Mouse (Mus musculus): ENCODE measurements around the gene Coq2.

Coq2 gene
- long read RNA-seq, experiment 1, transcript Coq2-201 (7 exons, 1,743 nt) = major isoform, 73 of 107 reads
- long read RNA-seq, experiment 1, partial matches to known transcripts = 5 of 107 reads
- long read RNA-seq, experiment 1, other reads (novel, unspliced or antisense) = 29 of 107 reads
- long read RNA-seq, experiment 2, transcript Coq2-201 (7 exons, 1,743 nt) = major isoform, 92 of 117 reads
- long read RNA-seq, experiment 2, partial matches to known transcripts = 2 of 117 reads
- long read RNA-seq, experiment 2, other reads (novel, unspliced or antisense) = 23 of 117 reads

DNA sequence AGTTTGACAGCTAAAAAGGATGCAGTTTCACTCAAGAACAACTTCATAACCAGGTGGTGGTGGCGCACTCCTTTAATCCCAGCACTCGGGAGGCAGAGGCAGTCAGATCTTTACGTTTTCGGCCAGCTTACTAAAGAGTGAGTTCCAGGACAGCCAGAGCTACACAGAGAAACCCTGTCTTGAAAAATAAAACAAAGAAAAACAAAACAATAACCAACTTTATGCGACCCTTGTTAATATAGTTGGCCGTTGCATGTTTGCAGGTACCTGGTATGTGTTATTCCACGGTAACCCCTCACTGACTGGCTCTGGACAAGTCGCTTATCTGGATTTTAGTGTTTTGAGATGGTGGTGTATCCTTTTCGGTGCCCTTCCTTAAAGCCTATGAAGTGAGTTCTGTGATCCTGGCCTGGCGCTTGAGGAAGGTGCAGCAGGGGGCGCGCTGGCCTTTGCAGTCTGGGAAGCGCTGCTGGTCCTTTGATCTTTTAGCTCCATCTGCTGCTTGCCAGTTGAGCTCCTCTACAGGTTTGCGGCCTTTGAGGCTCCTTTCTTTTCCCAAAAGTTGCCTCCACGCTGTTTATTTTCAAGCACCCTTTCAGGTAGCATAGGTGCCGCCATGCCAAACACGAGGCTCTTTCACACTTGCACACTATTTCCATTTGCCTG is at the start of gene Coq2:
TSS of gene Coq2 (minus strand) at position 430 of the 666 bp plus-strand sequence.
- intact Hi-C loops (cut with DNase I) = loop anchor here (5.0 kb wide), 2 partner anchors 142 to 242 kb away; no protein-coding TSS in a partner anchor

GRCm38 (mm10) chr5:100719235-100720088 is 44.5 kb upstream of the Coq2 start, which contains the start of gene Hpse:
Hpse (minus strand) TSS chr5:100719716.
- intact Hi-C loops (cut with DNase I) = no loop called here

- intact Hi-C loops (cut with DNase I) = no loop called here
These were observed 41.8 kb upstream of the Coq2 start for GRCm38 (mm10) chr5:100716762-100717161.

DNA sequence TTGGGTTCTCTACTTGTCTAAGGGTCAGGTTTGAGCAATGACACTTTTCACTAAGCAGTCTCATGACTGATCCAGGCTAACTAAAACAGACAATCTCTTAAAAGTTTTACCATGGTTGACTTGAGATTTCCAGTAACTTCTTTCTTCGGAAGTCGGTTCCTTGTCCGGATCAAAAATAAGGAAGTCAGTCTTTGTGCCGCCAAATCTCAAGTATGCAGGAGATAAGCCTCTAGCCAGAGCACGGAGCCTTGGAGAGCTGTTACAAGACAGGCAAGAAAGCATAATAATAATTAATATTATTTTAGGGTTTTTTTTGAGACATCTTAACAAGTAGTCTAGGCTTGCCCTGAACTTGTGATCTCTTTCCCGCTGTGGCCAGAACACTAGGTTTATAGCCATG is 36.3 kb upstream of the Coq2 start:
- intact Hi-C loops (cut with DNase I) = no loop called here

GRCm38 (mm10) chr5:100710012-100710411 is 35.1 kb upstream of the Coq2 start:
- intact Hi-C loops (cut with DNase I) = no loop called here

GRCm38 (mm10) chr5:100709035-100709434 is 34.1 kb upstream of the Coq2 start:
- intact Hi-C loops (cut with DNase I) = no loop called here

DNA sequence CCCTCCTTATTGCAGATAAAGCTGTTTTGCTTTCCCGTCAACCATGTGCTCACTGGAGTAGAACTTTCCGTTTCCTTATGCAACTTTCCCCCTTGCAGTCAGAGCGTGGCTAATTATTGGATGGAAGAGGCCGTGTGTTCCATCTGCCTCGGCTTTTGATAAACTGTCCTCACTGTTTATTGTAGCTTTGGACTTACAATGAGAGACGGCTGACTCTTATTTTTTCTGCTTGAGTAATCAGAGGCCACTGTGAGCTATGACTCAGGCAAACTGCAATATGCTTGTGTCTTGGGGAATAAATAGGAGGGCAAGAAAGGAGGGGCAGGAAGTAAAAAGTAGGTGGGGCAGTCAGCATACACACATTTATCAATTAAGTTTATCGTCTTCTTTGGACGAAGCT is 31.7 kb upstream of the Coq2 start:
- intact Hi-C loops (cut with DNase I) = no loop called here

DNA sequence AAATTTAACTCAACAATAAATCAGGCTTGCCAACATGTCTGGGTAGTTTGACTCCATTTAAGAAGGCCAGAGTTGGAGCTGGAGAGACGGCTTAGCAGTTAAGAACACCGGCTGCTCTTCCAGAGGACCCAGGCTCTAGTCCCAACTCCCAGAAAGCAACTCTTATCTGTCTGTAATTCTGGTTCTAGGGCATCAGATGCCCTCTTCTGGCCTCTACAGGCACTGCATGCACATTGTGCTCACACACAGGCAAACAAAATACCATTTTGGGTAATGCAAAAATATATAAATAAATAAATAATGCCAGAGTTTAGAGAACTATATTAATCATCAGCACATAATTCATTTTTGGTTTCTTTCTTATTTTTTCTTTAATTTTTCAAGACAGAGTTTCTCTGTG is 29.3 kb upstream of the Coq2 start:
- intact Hi-C loops (cut with DNase I) = no loop called here

- intact Hi-C loops (cut with DNase I) = no loop called here
These were observed 27.4 kb upstream of the Coq2 start for GRCm38 (mm10) chr5:100702325-100702724.

GRCm38 (mm10) chr5:100700861-100701620 is 26.1 kb upstream of the Coq2 start:
- intact Hi-C loops (cut with DNase I) = no loop called here

DNA sequence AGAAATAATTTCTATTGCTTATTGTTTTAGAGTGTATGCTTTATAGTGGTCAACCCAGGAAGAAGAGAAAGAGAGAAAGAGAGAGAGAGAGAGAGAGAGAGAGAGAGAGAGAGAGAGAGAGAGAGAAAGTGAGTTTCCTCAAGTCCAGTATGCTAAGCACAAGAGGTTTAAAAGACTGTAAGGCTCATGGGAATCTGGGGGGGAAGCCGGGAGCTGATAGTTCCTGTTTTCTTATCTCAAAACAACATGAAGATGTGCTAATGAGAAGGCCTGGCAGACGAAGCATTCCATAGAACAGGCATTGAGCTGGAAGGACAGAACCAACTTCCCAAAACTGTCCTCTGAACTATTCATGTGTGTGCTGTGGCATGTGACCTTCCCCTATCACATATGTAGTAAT is 22.9 kb upstream of the Coq2 start:
- intact Hi-C loops (cut with DNase I) = no loop called here

DNA sequence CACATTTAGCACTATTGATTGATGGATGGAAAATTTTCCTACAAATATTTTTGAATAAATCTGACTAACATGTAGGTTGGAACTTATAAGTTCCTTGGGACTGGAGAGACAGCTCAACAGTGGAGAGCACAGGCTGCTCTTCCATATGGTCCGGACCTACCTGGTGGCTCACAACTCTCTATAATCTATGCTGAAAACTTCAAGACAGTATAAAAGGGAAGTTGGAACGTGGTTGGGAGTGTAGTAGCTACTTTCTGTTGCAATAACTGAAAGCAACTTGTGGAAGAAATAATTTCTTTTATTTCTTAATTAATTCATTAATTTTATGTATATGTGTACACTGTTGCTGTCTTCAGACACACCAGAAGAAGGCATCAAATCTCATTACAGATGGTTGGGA is 22.5 kb upstream of the Coq2 start:
- intact Hi-C loops (cut with DNase I) = no loop called here

- intact Hi-C loops (cut with DNase I) = no loop called here
These were observed 10.7 kb upstream of the Coq2 start for GRCm38 (mm10) chr5:100685631-100686030.

- intact Hi-C loops (cut with DNase I) = no loop called here
These were observed 5.6 kb upstream of the Coq2 start for GRCm38 (mm10) chr5:100680542-100680933.

- intact Hi-C loops (cut with DNase I) = no loop called here
These were observed 5.1 kb upstream of the Coq2 start for GRCm38 (mm10) chr5:100679911-100680541.

DNA sequence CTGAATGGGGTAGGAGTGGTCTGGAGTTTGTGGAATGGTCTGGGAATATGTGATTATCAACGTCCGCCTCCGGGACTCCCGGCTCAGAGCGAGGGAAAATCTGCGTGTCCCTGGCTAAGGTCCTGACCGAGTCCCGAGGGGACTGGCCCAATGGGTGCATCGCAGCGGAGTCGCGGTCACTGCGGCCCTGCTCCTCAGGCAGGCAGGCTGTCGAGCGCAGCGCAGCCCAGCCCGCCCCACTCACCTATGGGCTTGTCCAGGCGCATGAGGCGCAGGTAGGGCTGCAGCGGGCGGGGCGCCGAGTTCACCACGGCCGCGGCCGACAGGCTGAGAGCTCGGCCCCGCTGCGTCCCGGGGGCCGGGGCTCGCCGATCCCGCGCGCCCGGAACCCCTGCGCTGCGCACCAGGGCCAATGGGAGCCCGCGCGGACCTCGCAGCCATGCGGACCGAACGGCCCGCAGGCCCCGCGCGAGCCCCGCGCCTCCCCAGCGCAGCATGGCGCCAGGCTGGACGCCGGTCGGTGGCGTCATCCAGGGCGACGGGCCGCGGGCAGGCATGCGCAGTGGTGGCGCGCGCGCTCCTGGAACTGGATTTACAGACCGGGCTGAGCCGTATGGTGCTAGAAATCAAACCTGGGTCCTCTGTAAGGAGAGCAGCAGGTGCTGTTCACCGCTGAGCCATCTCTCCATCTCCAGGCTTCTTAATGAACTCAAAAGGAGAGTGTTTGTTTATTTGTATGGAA is 1.0 kb downstream of the Coq2 start:
- intact Hi-C loops (cut with DNase I) = loop anchor here (5.0 kb wide), 2 partner anchors 143 to 243 kb away; no protein-coding TSS in a partner anchor

DNA sequence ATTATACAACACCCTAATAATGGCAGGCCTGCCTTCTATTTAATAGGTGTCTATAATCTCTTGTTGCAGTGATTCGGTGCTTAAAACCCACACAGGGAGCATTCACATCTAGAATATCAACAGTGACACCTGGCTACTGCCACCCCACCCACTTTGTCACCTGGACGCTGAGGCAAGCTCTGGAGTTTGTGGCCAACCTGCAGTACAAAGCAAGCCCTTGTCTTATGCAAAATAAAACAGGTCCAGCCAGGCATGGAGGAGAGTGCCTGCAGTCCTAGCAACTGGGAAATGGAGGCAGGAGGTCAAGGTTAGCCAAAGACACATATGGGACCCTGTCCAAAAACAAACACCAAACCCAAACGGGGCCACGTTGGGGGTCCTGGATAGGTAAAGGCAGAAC is 2.5 kb downstream of the Coq2 start:
- intact Hi-C loops (cut with DNase I) = loop anchor here (5.0 kb wide), 2 partner anchors 145 to 245 kb away; no protein-coding TSS in a partner anchor

GRCm38 (mm10) chr5:100671897-100672296 is 3.0 kb downstream of the Coq2 start:
- intact Hi-C loops (cut with DNase I) = loop anchor here (5.0 kb wide), 2 partner anchors 145 to 245 kb away; no protein-coding TSS in a partner anchor

GRCm38 (mm10) chr5:100671398-100671797 is 3.5 kb downstream of the Coq2 start:
- intact Hi-C loops (cut with DNase I) = loop anchor here (5.0 kb wide), 2 partner anchors 146 to 246 kb away; no protein-coding TSS in a partner anchor

DNA sequence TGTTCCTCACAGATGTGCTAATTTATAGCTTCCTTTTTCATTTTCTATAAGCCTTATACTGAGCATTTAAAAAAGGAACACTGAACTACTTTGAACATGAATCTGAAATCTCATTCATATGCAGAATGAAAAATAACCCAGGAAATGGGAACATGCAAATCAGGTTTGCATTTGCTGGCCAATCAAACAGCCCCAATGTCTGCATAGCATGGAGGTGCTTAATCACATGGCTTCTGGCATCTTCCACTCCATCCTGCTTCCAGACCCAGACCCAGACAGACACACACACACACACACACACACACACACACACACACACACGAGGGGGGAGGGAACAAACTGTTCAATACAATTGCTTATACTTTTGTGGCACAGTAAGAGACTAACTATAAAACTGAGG is 8.0 kb downstream of the Coq2 start:
- intact Hi-C loops (cut with DNase I) = no loop called here

Data from adrenal gland (tissue).